Mouse (Mus musculus) lung, postnatal 0 days (tissue): ENCODE data around the gene Focad.

Source experiments
- CTCF ChIP-seq: IDR thresholded peaks from 2 replicates; pipeline ENCODE4 v1.5.1; 2016; ENCODE audit warnings: antibody characterized with exemption, mild to moderate bottlenecking
- EP300 ChIP-seq: IDR thresholded peaks from 2 replicates; pipeline ENCODE4 v1.6.1; 2016; ENCODE audit warnings: antibody characterized with exemption, mild to moderate bottlenecking, control low read depth

DNA sequence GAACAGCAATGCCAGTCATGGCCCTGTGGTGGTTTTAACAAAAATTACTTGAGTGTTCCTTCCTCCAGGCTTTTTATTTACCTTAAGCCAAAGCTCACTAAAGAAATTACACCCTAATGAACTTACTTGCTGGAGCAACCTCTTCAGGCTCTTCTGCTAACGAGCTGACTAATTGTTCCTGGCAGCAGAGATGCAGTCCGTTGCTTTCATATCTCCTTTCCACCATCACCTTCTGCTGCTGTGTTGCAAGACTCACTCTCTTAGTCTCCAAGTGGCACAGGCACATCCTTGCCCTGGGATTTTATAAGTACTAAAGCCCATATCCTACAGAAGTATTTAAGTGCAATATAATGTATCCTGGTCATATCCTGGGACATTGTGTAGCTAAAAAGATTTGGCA is 242.3 kb downstream of the Focad start:
- no peak for TF ChIP-seq CTCF
- TF ChIP-seq EP300, result no peak
